Mouse (Mus musculus): ENCODE results near the gene Mars.
A peak's percentile ranks its signal among the peaks of the same experiment; 100 is the strongest.

Gene Mars

GRCm38 (mm10) chr10:127311476-127312355 lies at the start of gene Mars:
Gene Mars (minus strand): TSS chr10:127311786.
- DNase-seq (ENCODE audit: low spot score) = peak; percentile 87

- no peak for DNase-seq (ENCODE audit: low spot score)
These were observed 49.1 kb upstream of the Mars start for GRCm38 (mm10) chr10:127360714-127361113.

- DNase-seq (ENCODE audit: low spot score) = no peak
These were observed 43.8 kb upstream of the Mars start for GRCm38 (mm10) chr10:127355336-127355735.

- no peak for DNase-seq (ENCODE audit: low spot score)
These were observed 42.6 kb upstream of the Mars start, which contains the start of gene Inhbe for GRCm38 (mm10) chr10:127353909-127354895. Gene Inhbe (minus strand): TSS chr10:127354411.

- DNase-seq (ENCODE audit: low spot score) = no peak
These were observed 41.2 kb upstream of the Mars start for GRCm38 (mm10) chr10:127352766-127353165.

- no peak for DNase-seq (ENCODE audit: low spot score)
These were observed 40.6 kb upstream of the Mars start for GRCm38 (mm10) chr10:127352187-127352586.

GRCm38 (mm10) chr10:127351719-127352118 lies 40.1 kb upstream of the Mars start:
- DNase-seq (ENCODE audit: low spot score) = no peak

GRCm38 (mm10) chr10:127351285-127351595 lies 39.7 kb upstream of the Mars start:
- DNase-seq (ENCODE audit: low spot score) = no peak

GRCm38 (mm10) chr10:127350594-127351284 lies 39.2 kb upstream of the Mars start:
- no peak for DNase-seq (ENCODE audit: low spot score)

GRCm38 (mm10) chr10:127349810-127350209 lies 38.2 kb upstream of the Mars start:
- no peak for DNase-seq (ENCODE audit: low spot score)

GRCm38 (mm10) chr10:127348957-127349356 lies 37.4 kb upstream of the Mars start:
- DNase-seq (ENCODE audit: low spot score) = no peak

- DNase-seq (ENCODE audit: low spot score) = no peak
These were observed 34.6 kb upstream of the Mars start for GRCm38 (mm10) chr10:127346173-127346572.

- DNase-seq (ENCODE audit: low spot score) = no peak
These were observed 31.4 kb upstream of the Mars start for GRCm38 (mm10) chr10:127343029-127343428.

- peak; percentile 68 for DNase-seq (ENCODE audit: low spot score)
These were observed 30.5 kb upstream of the Mars start, which contains the start of gene Gli1 for GRCm38 (mm10) chr10:127341891-127342639. Gene Gli1 (minus strand): TSS chr10:127341974.

GRCm38 (mm10) chr10:127341360-127341690 lies 29.7 kb upstream of the Mars start:
- DNase-seq (ENCODE audit: low spot score) = no peak

- DNase-seq (ENCODE audit: low spot score) = no peak
These were observed 29.2 kb upstream of the Mars start for GRCm38 (mm10) chr10:127340577-127341359.

- no peak for DNase-seq (ENCODE audit: low spot score)
These were observed 28.3 kb upstream of the Mars start for GRCm38 (mm10) chr10:127339683-127340576.

- DNase-seq (ENCODE audit: low spot score) = peak; percentile 69
These were observed 27.5 kb upstream of the Mars start for GRCm38 (mm10) chr10:127338930-127339682.
